ENCODE assay signal across 9 mouse cellular contexts in genomic region chr10:120635818-120636543, GRCm38 (mm10).
A peak's percentile ranks its signal among the peaks of the same experiment; 100 is the strongest.
DNase-seq lines count a peak whose midpoint lies in the region; ATAC-seq lines count a peak whose summit lies in the region.
"Had no signal": no experiment of that assay in that cellular context is flagged by ENCODE, and none has a peak within 500 bp of the region (broad histone marks: within the 10 kb centered on the region; RNA-seq: fewer than 3 reads in every experiment).

No protein-coding gene starts in this region.

- no peaks in the 10 kb centered on the region for H3K27me3 ChIP-seq in stomach, embryonic 15.5 days (replicated peaks)

- H3K9ac ChIP-seq in stomach, embryonic 15.5 days = no peak overlapping the region
- H3K9ac ChIP-seq: liver, embryonic 14.5 days had no signal

- 0 out of 2 replicates have a peak, but pooled peaks cover 9% of the 10 kb centered on the region for H3K4me1 ChIP-seq in stomach, embryonic 15.5 days

- no peak overlapping the region for H3K4me2 ChIP-seq in stomach, embryonic 15.5 days

- DNase-seq in retina, postnatal 1 day = peak; percentile 35
- no peak for DNase-seq in retina, embryonic 14.5 days (ENCODE audit: low spot score)
- peak; percentile 56 to 61 for DNase-seq in cerebellum, adult 18-20 months
- DNase-seq in gonadal fat pad, adult 2 months (ENCODE audit: low read depth) = peak; percentile 17
- peak; percentile 6 to 22 for DNase-seq in layer of hippocampus, postnatal 36 days
- no peak for DNase-seq in right cerebral cortex, postnatal 36 days (ENCODE audit: low spot score in 2 of 2)
- no peak for DNase-seq in thymus, postnatal 4 days

- 0 out of 2 replicates have a peak, but pooled peaks have one; percentile 51 for ATAC-seq in stomach, embryonic 15.5 days (ENCODE audit: insufficient read depth, low FRiP score, low read depth)

- 58% methylated on average over 21 of the region's 21 CpGs for WGBS in stomach, embryonic 15.5 days

- H3K9me3 ChIP-seq in stomach, embryonic 15.5 days = no peaks in the 10 kb centered on the region

- H3K36me3 ChIP-seq in stomach, embryonic 15.5 days = no peaks in the 10 kb centered on the region

- no peak overlapping the region for H3K27ac ChIP-seq in stomach, embryonic 15.5 days
- H3K27ac ChIP-seq: liver, embryonic 14.5 days had no signal

- no peak overlapping the region for H3K4me3 ChIP-seq in stomach, embryonic 15.5 days (replicated peaks)

Comparison
In these comparisons a context has a peak if more than half of its experiments do, and no peak if none do; other contexts are left out.
1. DNase-seq: peak in retina, postnatal 1 day (single experiment), cerebellum, adult 18-20 months (2 of 2), gonadal fat pad, adult 2 months (single experiment) and layer of hippocampus, postnatal 36 days (2 of 2); none in retina, embryonic 14.5 days (single experiment), right cerebral cortex, postnatal 36 days (0 of 2) and thymus, postnatal 4 days (single experiment).